Mouse (Mus musculus): Measurements from ENCODE around the gene Myo1f. TPM values are rescaled to one million over a fixed set of nuclear protein-coding genes. Genes with fewer than 3 reads are reported as not detected.

Gene Myo1f
- total and polyA plus RNA-seq, 3 experiments = 13.6 to 27.5 (median 19.5) TPM

DNA sequence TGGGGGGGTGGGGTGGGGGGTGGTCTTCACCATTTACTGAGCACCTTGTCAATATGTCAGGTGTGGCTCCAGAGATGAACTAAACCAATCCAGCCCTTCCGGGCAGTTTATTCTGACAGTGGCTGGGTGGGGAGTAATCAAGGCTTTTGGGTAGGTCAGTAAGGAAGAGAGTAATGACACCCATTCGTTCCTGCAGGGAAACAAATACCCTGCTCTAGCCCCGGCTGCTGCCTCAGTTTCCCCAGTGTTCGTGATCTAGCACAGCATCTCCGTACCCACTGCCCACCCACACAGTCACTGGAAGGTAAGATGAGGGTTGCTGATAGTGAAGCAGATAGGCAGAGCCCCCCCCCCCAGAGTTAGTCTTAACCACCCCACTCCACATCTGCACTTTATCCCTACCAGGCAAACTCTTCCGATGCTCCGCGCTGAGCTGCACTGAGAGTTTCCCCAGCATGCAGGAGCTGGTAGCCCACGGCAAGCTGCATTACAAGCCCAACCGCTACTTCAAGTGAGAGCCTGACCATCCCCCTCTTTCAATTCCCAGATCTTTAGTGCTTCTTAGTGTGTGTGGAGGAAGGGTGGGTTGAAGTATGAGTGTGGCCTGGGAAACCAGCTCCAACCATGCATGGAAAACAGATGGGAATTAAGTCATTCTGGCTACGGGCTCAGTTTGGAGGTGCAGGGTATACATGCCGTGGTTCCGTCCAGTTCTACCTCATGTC, 74.8 kb downstream of the Myo1f start:
- Histone ChIP-seq H3K27ac (ENCODE audit: insufficient read depth, low read depth) (no peak overlapping the region), H3K27me3 (replicated peaks) (no peaks in the 10 kb centered on the region), H3K4me1 (ENCODE audit: control insufficient read depth in 1 of 2, insufficient read depth in 2 of 2) (peaks cover 12 to 21% of the 10 kb centered on the region in 2 experiments), H3K9ac (ENCODE audit: insufficient read depth, low read depth) (no peak overlapping the region), H3K79me2 (replicated peaks; ENCODE audit: control insufficient read depth, extremely low read depth, insufficient read depth, poor library complexity, severe bottlenecking) (0 out of 2 replicates have a peak, but pooled peaks cover 3% of the 10 kb centered on the region), H3K36me3 (replicated peaks in 1 of 2; ENCODE audit: control insufficient read depth in 1 of 2, insufficient read depth in 1 of 2, low read length in 1 of 2) (peaks cover 15 to 50% of the 10 kb centered on the region in 2 experiments), H3K4me2 (ENCODE audit: insufficient read depth, low read depth, poor library complexity, severe bottlenecking) (no peak overlapping the region), H3K9me3 (replicated peaks; ENCODE audit: low read length) (no peaks in the 10 kb centered on the region), H3K4me3 (replicated peaks in 1 of 3; ENCODE audit: low read depth in 2 of 3, low read length in 2 of 3, poor library complexity in 1 of 3) (no peak overlapping the region)
- dilution Hi-C loops (cut with MboI; ENCODE audit: extremely low pct_ligation_motif_present, extremely low pct_unique_long_range_greater_than_20kb, low sequenced_read_pairs) = no loop called here
- no peak for DNase-seq (ENCODE audit: extremely low read depth)
- in situ Hi-C loops (cut with MboI; ENCODE audit: low pct_ligation_motif_present, low pct_unique_long_range_greater_than_20kb, low sequenced_read_pairs) = no loop called here
- TF ChIP-seq KAT2A (IDR thresholded peaks at IDR 0.05; ENCODE audit: insufficient replicate concordance, low read length) (no peak), CHD2 (IDR thresholded peaks at IDR 0.05; ENCODE audit: low read length) (no peak), E2F4 (IDR thresholded peaks at IDR 0.05; ENCODE audit: insufficient replicate concordance, low read depth, low read length) (no peak), GABPA (IDR thresholded peaks at IDR 0.05; ENCODE audit: insufficient replicate concordance, low read depth, low read length) (no peak), TCF12 (IDR thresholded peaks at IDR 0.05; ENCODE audit: low read depth, low read length) (no peak), MAX (IDR thresholded peaks at IDR 0.05; ENCODE audit: low read length) (no peak), RAD21 (IDR thresholded peaks at IDR 0.05; ENCODE audit: low read depth, low read length) (no peak), MEF2A (IDR thresholded peaks at IDR 0.05; ENCODE audit: borderline replicate concordance, low read depth, low read length) (no peak), NELFE (IDR thresholded peaks at IDR 0.05; ENCODE audit: low read depth, low read length) (no peak), PAX5 (IDR thresholded peaks at IDR 0.05; ENCODE audit: low read length) (no peak), ZC3H11A (IDR thresholded peaks at IDR 0.05; ENCODE audit: low read depth, low read length) (no peak), USF1 (IDR thresholded peaks at IDR 0.05; ENCODE audit: low read depth, low read length) (no peak), HCFC1 (IDR thresholded peaks at IDR 0.05; ENCODE audit: low read depth, low read length) (no peak), UBTF (IDR thresholded peaks at IDR 0.05; ENCODE audit: low read depth, low read length) (no peak), JUND (conservative IDR thresholded peaks at IDR 0.05; ENCODE audit: low read depth, low read length) (no peak), ZMIZ1 (IDR thresholded peaks at IDR 0.05; ENCODE audit: low read depth, low read length) (no peak), BHLHE40 (IDR thresholded peaks at IDR 0.05; ENCODE audit: low read depth, low read length) (no peak), CHD1 (IDR thresholded peaks at IDR 0.05; ENCODE audit: low read depth, low read length) (no peak), MAFK (IDR thresholded peaks at IDR 0.05; ENCODE audit: insufficient replicate concordance, low read length) (no peak), SIN3A (IDR thresholded peaks at IDR 0.05; ENCODE audit: low read length) (no peak)

GRCm38 (mm10) chr17:33631236-33631635, 75.7 kb downstream of the Myo1f start:
- H3K4me3 ChIP-seq (replicated peaks in 1 of 3; ENCODE audit: low read depth in 2 of 3, low read length in 2 of 3, poor library complexity in 1 of 3) = no peak overlapping the region
- no peak for DNase-seq (ENCODE audit: extremely low read depth)
- in situ Hi-C loops (cut with MboI; ENCODE audit: low pct_ligation_motif_present, low pct_unique_long_range_greater_than_20kb, low sequenced_read_pairs) (no loop called here), dilution Hi-C loops (cut with MboI; ENCODE audit: extremely low pct_ligation_motif_present, extremely low pct_unique_long_range_greater_than_20kb, low sequenced_read_pairs) (no loop called here)
- H3K27me3 ChIP-seq (replicated peaks) = no peaks in the 10 kb centered on the region
- peaks cover 15 to 58% of the 10 kb centered on the region in 2 experiments for H3K36me3 ChIP-seq (replicated peaks in 1 of 2; ENCODE audit: control insufficient read depth in 1 of 2, insufficient read depth in 1 of 2, low read length in 1 of 2)
- TF ChIP-seq HCFC1 (IDR thresholded peaks at IDR 0.05; ENCODE audit: low read depth, low read length) (no peak), NELFE (IDR thresholded peaks at IDR 0.05; ENCODE audit: low read depth, low read length) (no peak), ELF1 (IDR thresholded peaks at IDR 0.05; ENCODE audit: low read depth, low read length) (no peak), GABPA (IDR thresholded peaks at IDR 0.05; ENCODE audit: insufficient replicate concordance, low read depth, low read length) (no peak), EP300 (IDR thresholded peaks at IDR 0.05; ENCODE audit: low read length) (no peak), RAD21 (IDR thresholded peaks at IDR 0.05; ENCODE audit: low read depth, low read length) (no peak), BHLHE40 (IDR thresholded peaks at IDR 0.05; ENCODE audit: low read depth, low read length) (no peak), IRF4 (IDR thresholded peaks at IDR 0.05; ENCODE audit: low read depth, low read length) (no peak), ZNF384 (IDR thresholded peaks at IDR 0.05; ENCODE audit: low read depth, low read length) (no peak), KAT2A (IDR thresholded peaks at IDR 0.05; ENCODE audit: insufficient replicate concordance, low read length) (no peak), TBP (conservative IDR thresholded peaks at IDR 0.05; ENCODE audit: low read depth, low read length) (no peak), USF1 (IDR thresholded peaks at IDR 0.05; ENCODE audit: low read depth, low read length) (no peak), CHD1 (IDR thresholded peaks at IDR 0.05; ENCODE audit: low read depth, low read length) (no peak), MXI1 (IDR thresholded peaks at IDR 0.05; ENCODE audit: low read depth, low read length) (no peak), SIN3A (IDR thresholded peaks at IDR 0.05; ENCODE audit: low read length) (no peak), MAFK (IDR thresholded peaks at IDR 0.05; ENCODE audit: insufficient replicate concordance, low read length) (no peak)
- no peaks in the 10 kb centered on the region for H3K9me3 ChIP-seq (replicated peaks; ENCODE audit: low read length)
- no peak overlapping the region for H3K4me2 ChIP-seq (ENCODE audit: insufficient read depth, low read depth, poor library complexity, severe bottlenecking)
- H3K9ac ChIP-seq (ENCODE audit: insufficient read depth, low read depth) = no peak overlapping the region
- no peak overlapping the region for H3K27ac ChIP-seq (ENCODE audit: insufficient read depth, low read depth)
- H3K4me1 ChIP-seq (ENCODE audit: control insufficient read depth in 1 of 2, insufficient read depth in 2 of 2) = peaks cover 12 to 21% of the 10 kb centered on the region in 2 experiments
- H3K79me2 ChIP-seq (replicated peaks; ENCODE audit: control insufficient read depth, extremely low read depth, insufficient read depth, poor library complexity, severe bottlenecking) = 0 out of 2 replicates have a peak, but pooled peaks cover 3% of the 10 kb centered on the region

Data from CH12.LX (cell line).